Mouse (Mus musculus) kidney, adult 2 months (tissue): ENCODE data around the gene Slfn5.

Experiments used
- CTCF ChIP-seq: fragments of 200-500 bp; conservative IDR thresholded peaks from 2 replicates; pipeline ENCODE4 v1.5.1; 2011; ENCODE audit warnings: low read depth, mild to moderate bottlenecking, control low read depth, low read length, moderate library complexity, mixed read lengths; ENCODE audit not compliant: insufficient read depth, insufficient read length
- POLR2A ChIP-seq: fragments of 200-500 bp; IDR thresholded peaks from one replicate; pipeline ENCODE4 v1.6.1; 2011; ENCODE audit warnings: low read depth, low read length, control low read depth

DNA sequence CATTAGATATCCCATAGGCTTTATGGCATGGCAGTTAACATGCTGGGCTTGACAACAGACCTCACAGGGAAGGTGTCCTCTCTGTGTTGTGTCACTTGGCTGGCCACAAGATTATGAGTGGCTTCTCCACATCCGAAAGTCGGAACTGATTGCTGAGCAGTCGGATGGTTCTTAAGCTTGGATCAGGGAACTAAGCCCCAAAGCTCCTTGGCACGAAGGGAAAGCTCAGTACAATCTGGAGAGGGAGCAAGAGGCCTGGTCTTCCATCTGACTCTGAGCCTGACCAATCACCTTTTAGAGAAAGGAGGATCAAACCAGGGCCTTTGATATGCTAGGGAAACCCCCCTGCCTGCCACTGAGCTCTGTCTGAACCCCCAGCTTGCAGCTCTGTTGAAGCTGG, 29.5 kb upstream of the Slfn5 start:
- TF ChIP-seq CTCF (no peak), POLR2A (no peak)
